Mouse (Mus musculus): ENCODE measurements at regions not wholly inside any gene's neighbourhood (a gene's known extent, or its start where the extent isn't known, plus 50 kb on each side); places are given as distances from the start of the nearest gene placed in this dataset.

DNA sequence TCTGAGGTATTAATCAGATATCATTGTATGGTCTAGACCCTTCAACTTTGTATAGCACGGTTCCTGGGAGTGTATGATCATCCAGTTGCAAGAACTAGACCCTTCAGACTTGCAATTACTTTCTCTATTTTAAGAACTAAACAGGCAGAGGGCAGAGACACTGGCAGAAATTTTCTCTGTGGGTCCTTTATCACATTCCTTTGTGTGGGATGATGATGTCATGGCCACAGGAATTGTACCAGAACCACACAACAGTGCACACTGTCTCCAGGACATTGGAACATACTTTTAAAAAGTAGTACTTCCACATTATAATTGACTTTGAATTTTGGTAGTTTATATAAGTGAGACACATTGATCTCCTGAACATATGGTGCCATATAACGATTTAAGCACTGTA lies 674.2 kb downstream of the Rfpl4b start:
- no peak for DNase-seq

DNA sequence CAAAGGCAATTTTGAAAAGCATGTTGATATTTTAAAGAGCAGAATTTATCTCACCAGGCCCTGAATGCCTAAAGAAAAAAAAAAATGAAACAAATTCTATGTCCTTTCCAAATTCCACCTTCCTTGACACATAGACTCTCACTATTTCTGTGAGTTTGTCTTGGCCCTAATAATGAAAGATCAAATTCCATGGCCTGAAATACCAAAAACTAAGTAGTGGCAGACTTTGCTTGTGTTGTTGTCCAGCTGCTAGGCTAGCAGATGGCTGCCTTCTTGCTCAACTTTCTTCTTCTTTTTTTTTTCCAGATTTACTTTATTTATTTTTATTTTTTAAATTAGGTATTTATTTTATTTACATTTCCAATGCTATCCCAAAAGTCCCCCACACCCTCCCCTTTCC lies 682.4 kb downstream of the Rfpl4b start:
- DNase-seq = no peak

DNA sequence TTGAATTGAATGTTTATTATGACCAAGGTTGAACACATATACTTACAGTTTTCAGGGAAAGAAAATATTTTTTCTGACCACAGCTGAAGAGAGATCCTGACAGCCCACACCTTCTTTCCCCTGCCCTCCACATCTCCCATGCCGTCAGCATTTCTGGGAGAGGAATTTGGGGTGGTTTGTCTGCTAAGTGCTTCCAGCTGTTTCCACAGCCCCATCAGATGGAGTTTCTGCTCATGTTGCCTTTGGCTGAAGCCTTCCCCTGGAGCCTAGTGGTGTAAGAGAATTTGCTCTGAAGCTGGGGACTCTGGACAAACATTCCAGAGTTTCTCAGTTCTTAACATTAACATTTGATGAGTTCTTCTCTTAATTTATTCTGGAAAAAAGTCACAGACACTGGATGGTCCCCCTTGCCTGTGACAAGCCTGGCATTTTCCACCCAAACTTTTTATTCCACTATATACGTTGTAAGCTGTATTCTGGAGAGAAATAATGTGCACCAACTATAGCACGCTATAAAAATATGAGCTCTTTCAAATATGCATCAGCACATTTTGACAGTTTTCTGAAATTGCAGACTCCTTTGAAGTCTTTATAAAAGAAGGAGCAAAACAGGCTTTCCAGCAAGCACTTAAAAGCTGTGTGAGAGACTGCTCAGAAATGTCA lies 699.5 kb downstream of the Rfpl4b start:
- DNase-seq = no peak

DNA sequence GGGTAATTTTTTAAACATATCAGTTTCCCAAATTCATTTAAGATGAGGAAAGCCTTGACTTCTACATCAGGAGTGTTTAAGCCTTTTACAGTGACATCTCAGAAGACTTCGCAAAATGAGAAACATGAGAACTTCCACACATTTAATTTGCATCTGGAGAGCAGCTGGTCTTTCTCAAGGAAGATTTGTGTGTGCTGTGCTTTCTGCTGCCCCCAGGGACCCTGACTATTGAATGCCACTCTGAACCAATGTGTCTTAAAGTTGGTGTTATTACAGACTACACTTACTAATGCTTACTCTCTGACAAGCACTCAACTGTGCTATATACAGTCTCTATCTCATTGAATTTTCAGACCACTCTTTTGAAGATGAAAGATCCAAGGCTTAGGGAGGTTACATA lies 703.0 kb downstream of the Rfpl4b start:
- no peak for DNase-seq

DNA sequence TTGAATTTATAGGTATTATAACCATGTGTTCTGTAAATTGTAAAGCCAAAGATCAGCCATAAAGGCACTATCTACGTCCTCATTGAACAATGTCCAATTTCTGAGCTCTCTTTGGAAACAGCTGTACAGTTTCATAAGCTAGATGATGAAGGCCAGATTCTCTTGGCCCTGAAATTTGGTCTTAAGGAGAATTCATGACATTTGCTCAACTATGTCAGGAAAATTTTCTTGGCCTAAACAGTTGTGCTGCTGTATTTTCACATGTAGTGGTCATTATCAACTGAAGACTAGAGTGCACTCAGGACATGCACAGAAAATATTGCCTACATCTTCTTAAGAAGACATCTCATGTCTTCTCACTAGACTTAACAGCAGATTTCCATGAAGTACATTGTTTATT lies 705.1 kb downstream of the Rfpl4b start:
- no peak for DNase-seq

DNA sequence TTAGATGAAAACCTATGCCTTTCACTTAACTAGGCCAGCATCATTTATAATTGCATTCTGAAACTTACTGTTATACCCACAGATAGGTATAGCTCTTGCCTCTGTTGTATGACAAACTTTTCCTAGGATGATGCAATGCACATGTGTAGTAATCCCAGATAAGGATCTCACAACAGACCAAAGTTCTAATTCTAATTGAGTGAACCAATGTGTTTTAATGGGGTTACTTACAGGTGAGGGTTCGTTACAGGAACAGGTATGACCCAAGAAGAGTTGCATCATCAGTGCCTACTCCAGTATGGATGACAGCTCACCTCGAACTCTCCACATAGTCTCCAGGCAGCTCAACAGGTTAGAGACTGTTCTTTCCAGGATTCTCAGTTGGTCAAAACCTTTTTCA lies 707.4 kb downstream of the Rfpl4b start:
- DNase-seq = no peak

DNA sequence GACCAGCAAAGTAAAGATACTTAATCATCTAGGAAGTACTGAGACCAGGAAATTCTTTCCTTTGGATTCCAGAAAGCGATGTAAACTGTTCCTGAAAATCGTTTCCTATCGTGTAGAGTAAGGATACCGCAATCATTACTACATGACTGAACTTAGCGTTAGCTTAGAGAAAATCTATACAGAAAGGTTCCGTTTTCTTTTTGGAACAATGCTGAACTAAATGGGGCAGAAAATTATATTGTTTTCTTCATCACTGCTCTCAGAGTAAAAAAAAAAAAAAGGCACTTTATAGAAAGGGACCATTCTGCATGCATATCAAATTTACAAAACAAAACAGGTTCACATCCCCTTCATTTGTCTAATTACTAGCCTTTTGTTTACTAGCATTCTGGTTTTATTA lies 713.0 kb downstream of the Rfpl4b start:
- no peak for DNase-seq

DNA sequence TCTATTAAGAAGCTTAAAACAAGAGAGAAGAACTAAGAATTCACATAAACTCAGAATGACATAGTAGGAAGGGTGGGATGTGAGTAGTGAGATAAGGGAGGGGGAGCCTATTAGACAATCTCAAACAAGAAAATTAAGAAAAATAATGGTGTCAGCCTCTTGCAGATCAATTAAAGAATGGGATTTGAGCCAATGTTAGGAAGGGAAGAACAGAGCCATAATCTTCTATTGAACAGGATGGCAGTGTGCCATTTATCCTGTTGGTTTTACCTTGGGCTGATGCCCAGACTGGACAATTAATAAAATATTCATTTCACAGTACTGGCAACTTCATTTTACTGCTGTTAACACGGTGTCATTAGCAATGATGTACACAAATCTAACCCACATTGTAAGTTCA lies 718.0 kb downstream of the Rfpl4b start:
- no peak for DNase-seq

DNA sequence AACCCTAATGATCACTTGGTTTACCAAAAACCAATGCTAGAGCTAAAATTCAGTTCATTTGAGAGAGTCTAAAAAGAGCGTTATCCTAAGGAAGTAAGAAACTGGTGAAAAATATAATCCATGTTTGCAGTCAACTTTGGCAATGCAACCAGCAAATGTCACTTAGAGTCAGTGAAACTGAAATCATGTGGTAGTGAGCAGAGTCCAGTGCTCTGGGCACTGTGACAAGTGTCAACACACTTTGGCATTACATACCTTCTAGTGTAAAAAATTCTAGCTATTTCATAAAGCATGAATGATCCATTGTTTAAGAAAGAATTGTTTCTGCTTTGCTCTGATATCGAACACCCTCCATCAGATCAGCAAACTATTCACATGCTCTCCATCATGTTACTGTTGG lies 743.1 kb downstream of the Rfpl4b start:
- DNase-seq = peak; percentile 3

DNA sequence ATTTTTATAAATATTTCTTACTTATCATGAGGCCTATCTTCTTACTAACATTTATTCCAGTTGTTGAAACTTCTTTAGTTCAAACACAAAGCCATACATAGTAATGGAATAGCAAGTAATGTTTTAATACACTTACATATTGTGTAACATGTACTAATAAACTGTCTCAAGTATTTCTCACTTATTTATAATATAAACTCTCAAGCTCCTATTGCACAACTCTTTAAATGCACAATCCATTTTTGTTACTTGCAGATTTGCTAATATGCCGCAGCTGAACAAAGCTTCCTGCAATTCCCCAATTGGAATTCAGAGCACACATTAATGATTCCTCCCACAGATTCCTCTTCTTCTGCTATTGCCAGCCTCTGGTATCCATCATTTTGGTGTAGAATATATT lies 749.2 kb downstream of the Rfpl4b start:
- DNase-seq = no peak

DNA sequence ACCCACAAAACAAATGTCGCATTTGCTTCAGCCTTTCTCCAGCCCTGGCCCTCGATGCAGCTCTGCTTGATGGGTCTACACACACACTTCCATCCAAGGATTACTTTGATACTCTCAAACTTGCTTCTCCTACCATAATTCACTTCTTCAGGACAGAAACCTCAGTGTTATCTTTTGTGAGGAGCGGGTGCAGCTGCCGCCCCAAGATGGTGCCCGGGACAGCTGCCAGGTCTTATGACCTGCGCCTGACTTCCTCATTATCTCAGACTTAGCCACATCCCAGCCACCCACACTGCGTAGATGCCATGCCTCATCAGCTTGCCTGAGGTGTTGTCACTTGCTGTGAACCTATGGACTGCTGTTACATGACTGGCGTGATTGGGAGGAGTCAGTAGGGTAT lies 762.5 kb downstream of the Rfpl4b start:
- DNase-seq = no peak

DNA sequence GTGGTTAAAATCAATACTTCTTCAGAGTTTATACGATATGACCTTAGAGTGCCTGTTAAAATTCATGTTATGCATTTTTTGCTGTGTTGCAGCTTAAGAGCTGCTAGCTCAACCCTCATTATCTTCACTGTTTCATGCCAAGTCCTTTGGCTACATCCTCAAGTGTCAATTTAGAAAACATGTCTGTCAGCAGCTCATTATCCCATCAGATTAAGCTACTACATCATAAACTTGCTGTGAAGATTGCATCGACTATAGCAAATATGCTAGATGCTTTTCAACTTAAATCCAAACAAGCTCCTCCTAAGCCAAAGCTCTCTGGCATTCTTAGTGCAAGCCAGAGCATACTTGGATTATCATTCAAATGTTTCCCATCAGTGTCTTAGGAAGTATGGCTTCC lies 811.1 kb downstream of the Rfpl4b start:
- DNase-seq = no peak

DNA sequence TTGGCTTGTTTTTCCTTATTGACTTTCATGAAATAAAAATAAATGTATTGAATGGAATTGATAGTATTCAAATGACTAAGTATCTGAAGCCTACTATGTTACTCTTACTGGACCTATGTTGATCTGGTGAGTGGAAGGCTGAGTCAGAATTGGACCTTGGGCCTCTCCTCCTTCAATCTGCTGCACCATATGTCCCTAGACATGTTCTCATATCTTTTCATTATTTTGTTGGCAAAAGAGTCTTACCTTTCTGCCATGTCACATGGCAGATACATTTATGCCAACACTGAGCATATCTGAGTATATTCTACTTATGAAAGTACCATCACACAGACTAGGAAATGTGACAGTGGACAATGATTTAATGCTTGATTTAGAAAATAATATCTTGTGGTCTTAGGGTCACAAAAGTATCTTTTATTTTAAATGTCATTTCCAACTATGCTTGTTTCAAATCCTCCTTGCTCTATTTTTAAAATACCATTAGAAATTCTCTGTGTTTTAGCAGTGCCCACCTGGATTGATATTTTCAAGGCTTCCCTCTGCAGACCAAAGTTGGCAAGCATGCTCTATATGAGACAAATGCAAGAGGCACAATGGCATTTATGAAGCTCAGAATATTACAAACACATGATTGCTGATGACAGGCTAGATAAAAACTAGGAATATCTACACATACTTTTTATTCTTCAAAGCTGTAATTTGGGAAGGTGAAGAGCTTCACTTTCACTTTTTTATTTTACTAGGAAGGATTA lies 825.7 kb downstream of the Rfpl4b start:
- DNase-seq = no peak

DNA sequence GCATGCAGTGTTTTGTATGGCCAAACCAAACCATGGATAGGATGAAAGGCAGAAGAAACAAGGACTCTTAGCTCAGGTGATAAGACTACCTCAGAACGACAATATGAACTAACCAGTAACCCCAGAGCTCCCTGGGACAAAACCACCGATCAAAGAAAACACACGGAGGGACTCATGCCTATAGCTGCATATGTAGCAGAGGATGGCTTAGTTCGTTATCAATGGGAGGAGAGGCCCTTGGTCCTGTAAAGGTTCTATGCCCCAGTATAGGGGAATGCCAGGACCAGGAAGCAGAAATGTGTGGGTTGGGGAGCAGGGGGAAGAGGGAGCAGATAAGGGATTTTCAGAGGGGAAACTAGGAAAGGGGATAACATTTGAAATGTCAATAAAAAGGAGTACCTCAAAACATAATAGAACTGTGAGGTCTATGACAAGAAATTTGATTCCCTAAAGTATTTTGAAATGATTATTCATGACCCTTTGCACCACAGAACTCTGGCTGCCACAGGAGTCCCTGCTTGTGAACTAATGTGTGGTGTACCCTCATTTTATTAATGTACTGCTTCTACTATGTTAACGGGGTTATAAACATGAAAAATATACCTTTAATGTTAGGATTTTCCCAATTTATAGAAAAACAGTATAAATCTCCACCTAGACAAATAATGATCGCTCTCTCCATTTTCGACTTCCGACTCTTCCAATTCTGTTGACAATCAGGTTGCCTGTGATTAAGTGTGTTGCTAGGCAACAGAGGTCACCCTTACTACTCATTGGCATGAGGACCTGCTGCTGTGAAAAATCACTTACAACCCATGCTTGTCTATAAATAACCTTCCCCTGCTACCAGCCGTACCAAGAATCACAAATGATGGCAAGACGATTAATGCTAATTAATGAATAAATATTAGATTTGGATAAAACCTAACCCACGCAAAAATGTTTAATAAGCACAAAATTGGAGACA lies 833.0 kb downstream of the Rfpl4b start:
- peak; percentile 36 for DNase-seq

DNA sequence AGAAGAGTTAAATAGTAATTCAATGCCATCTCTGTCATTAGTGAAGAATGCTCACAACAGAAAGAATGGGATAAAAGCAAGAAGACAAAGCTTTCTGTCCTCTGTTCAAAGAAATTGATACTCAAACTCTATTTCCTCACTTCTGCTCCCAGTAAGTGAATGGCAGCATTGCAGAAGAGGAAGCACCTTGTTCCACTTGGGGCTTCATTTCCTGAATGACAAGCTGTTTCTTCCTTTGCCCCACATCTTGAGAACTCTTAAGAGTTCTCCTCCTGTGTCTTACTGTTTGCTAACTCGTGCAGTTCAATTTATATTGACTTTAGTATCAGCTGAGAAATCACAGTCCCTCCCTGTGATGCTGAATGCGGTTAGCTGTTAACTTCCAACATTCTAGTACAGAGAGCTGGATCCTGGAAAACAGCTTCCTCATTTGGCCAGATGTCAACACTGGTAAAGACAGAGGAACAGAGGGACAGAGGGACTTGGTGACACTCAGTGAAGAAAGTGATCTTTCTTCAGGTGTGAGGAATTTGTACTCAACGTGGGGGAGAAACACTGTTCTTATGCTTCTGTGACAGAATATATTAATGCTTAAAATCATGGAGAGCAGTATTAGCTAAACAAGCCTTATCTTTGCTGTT lies 840.3 kb upstream of the Marcks start:
- no peak for DNase-seq

DNA sequence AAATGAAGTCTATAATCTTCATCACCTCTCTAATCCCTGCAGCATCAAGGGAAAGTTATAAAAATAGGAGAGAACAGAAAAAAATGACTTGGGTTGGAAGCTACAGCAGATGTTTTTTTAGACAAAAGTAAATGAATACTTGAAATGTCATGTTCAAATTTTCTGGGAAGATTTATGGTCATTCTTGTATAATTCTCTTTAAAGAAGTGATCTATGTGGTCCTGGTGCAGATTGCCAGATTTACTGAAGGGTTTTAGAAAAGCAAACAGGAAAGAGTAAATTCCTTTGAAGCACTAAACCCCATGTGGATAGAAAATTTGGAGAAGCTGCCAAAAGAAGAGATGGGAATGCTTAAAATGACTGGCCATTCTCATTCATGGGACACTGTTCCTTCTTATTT lies 821.3 kb upstream of the Marcks start:
- no peak for DNase-seq

DNA sequence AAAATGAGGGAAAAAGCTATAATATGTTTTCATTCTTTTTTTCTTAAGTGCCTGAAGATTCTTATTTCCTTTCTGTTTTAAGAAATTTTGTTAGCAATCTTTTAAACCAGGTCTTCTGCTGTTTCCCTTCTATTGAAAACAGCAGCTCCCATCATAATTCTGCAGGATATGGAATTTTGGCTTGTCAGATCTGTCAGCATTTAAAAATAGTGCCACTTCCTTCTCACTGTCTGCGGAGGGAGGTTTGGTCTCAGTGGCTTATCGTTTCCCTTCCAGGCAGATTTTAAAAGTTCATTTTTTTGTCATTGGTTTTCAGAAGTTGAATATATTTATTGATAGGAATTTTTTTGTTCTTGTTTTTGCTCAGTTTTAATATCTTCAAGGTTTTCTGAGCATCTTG lies 776.1 kb upstream of the Marcks start:
- DNase-seq = no peak

DNA sequence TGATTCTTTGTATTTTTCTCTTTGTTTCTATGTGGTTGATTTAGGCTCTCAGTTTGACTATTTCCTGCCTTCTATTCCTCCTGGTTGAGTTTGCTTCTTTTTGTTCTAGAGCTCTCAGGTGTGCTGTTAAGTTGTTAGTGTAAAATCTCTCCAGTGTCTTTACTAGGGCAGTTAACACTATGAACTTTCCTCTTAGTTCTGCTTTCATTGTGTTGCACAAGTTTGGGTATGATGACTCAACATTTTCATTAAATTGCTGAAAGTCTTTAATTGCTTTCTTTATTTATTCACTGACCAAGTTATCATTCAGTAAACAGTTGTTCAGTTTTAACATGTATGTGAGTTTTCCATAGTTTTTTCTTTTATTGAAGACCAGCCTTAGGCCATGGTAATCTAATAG lies 772.9 kb upstream of the Marcks start:
- DNase-seq = no peak

DNA sequence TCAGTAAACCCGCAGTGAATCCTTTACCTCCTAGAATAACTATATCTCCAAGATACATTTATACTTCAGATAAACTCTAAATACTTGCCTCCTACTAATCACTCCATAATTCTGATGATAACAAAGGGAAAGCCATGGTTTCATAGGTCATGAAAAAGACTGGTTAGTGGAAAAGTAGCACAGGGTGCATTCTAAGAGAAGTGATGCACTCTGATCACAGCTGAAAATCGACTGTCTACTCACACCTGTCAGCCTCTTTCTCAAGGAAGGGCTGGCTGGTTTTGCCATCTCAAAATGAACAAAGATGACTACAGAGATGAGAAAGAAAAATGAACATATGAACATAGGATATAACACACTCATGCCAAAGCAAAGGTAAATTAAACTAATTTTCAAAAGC lies 769.6 kb upstream of the Marcks start:
- DNase-seq = no peak

DNA sequence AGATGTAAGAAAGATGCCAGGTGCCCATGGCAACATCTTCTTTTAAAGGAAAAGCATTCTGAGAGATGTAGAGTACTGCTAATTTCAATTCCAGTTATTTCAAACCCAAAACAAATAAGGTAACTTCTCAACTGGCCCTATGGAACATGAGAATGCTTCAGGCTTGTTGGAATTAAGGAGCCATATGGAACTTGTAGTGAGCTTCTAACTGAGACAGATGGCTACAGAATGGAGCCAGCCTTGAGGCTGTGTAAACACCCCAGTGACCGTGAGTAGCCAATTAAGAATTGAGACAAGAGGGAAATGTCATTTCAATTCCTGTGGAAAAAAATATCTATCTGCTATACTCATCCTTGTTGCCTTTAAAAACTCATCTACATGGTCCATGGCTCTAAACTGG lies 769.0 kb upstream of the Marcks start:
- DNase-seq = no peak

DNA sequence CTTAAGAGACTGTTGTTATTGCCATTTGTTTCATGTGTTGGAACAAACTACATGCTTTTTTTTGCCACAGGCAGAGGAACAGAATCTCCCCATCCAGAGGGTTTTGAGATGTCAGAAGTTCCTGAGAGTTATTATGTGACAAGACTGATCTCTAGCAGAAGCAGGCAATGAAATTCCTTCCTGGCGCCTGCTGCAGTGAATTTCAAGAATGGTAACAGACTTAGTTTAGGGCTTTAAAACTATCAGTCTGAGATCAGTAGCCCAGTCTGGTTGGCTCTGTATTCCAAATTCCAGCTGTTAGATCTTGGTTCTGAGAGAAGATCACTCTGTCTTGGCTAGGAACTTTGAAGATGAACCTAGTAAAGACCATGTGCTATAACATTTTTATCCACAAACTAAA lies 749.2 kb upstream of the Marcks start:
- no peak for DNase-seq

DNA sequence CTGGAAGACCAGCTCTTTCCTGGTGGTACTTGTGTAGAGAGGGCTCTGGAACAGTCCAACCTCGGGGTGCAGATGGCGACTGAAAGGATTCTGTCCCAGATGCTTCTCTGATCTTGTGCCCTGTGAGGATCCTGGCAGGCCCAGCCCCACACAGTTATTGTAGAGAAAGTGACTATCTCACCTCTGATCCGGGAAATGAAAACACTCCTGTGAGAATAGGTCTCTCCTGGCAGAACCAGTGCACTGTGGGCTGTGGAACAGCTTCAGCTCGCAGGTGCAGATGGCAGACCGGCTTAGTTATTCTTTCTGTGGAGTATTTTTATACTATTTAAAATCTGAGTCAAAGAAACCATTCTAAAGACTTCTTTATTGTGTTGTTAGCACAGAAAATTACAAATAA lies 742.1 kb upstream of the Marcks start:
- DNase-seq = no peak

DNA sequence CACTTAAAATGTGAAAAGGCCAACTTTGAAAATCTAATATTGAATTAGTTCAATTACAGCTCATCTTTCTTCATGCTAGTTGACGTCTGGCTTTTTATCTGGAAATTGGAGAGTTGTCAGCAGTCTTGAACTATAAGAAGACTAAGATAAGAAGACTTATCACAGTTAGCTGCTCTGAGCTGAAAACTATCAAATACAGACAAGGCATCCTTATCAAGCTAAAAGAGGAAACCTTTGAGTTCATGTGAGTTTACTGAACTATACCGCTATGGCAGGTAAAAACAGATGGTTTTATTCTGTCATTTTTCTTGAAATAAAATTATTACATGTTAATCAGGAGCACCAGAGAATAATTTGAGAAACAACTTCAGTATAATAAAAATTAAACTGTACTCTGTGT lies 735.2 kb upstream of the Marcks start:
- DNase-seq = no peak
